Mouse (Mus musculus) layer of hippocampus, adult 9-11 months (tissue): ENCODE data around the gene Olfr195.
"Not testable (repeated sequence)": the region's sequence is repeated elsewhere in the genome, so short reads cannot be mapped to it uniquely, and the experiment has no call there.

Source experiments
- DNase-seq: peaks from one replicate; pipeline ENCODE4 v3.0.0; 2022

Gene Olfr195

GRCm38 (mm10) chr16:59146746-59147145 lies at the start of gene Olfr195:
Olfr195 (plus strand) TSS chr16:59147046.
- no peak for DNase-seq

GRCm38 (mm10) chr16:59105312-59105711 lies 41.5 kb upstream of the Olfr195 start:
- no peak for DNase-seq

- not testable (repeated sequence) for DNase-seq
These were observed 38.3 kb upstream of the Olfr195 start for GRCm38 (mm10) chr16:59108522-59108921.

- no peak for DNase-seq
These were observed 35.1 kb upstream of the Olfr195 start, which contains the start of gene Olfr193 for GRCm38 (mm10) chr16:59111781-59112180. Olfr193 (minus strand) TSS chr16:59111881.

GRCm38 (mm10) chr16:59120969-59121368 lies 25.9 kb upstream of the Olfr195 start, which contains the start of gene Olfr194:
Olfr194 (minus strand) TSS chr16:59121069.
- DNase-seq: no peak

- no peak for DNase-seq
These were observed 16.1 kb upstream of the Olfr195 start for GRCm38 (mm10) chr16:59130740-59131139.

- no peak for DNase-seq
These were observed 5.7 kb upstream of the Olfr195 start for GRCm38 (mm10) chr16:59141105-59141504.

GRCm38 (mm10) chr16:59151996-59152395 lies 5.2 kb downstream of the Olfr195 start:
- no peak for DNase-seq

GRCm38 (mm10) chr16:59170354-59170753 lies 23.5 kb downstream of the Olfr195 start, which contains the start of gene Olfr196:
Olfr196 (minus strand) TSS chr16:59170454.
- no peak for DNase-seq
